7 mouse cellular contexts compared by ENCODE assay signal in genomic region chr4:132883561-132884063, GRCm38 (mm10). TPM values are rescaled to one million over a fixed set of nuclear protein-coding genes. Genes with fewer than 3 reads are reported as not detected.
DNase-seq lines count a peak whose midpoint lies in the region; ATAC-seq and TF ChIP-seq lines count a peak whose summit lies in the region.

No protein-coding gene starts in this region.

- no peak for DNase-seq in testis, postnatal 14 days (ENCODE audit: low spot score)
- DNase-seq in c-Kit-positive CD71-positive TER-119-positive erythroid progenitor cells, embryonic 14.5 days (ENCODE audit: low spot score): peak; percentile 17
- DNase-seq in hindbrain, embryonic 11.5 days (ENCODE audit: low spot score): peak; percentile 31
- no peak for DNase-seq in stomach, postnatal 0 days (ENCODE audit: low spot score)
- no peak for DNase-seq in cerebellum, postnatal 14 days

- WGBS in hindbrain, embryonic 11.5 days: 4% methylated on average over 21 of the region's 21 CpGs
- WGBS in macrophage (ENCODE audit: missing documents): 2% methylated on average over 21 of the region's 21 CpGs
- under 1% methylated on average over 21 of the region's 21 CpGs for WGBS in stomach, postnatal 0 days

- TF ChIP-seq CTCF in testis, adult 2 months (IDR thresholded peaks at IDR 0.05; ENCODE audit: control insufficient read depth, insufficient read depth, insufficient replicate concordance, low read depth, low read length): no peak
- no peak for TF ChIP-seq CTCF in stomach, postnatal 0 days (IDR thresholded peaks at IDR 0.05; ENCODE audit: low read depth)

- H3K27me3 ChIP-seq in testis, adult 2 months (ENCODE audit: control insufficient read depth, insufficient read depth, low read length): no peaks in the 10 kb centered on the region
- H3K27me3 ChIP-seq in hindbrain, embryonic 11.5 days (ENCODE audit: control insufficient read depth, insufficient read depth, low read length): no peaks in the 10 kb centered on the region
- H3K27me3 ChIP-seq in stomach, postnatal 0 days (ENCODE audit: control insufficient read depth, insufficient read depth, low read length): no peaks in the 10 kb centered on the region

- H3K27ac ChIP-seq in testis, adult 2 months (ENCODE audit: control insufficient read depth, insufficient read depth, low read depth, low read length): peak overlapping the region; percentile 76
- peak overlapping the region; percentile 79; the same call in 1 of the 2 replicates for H3K27ac ChIP-seq in hindbrain, embryonic 11.5 days (ENCODE audit: low read depth, low read length)
- H3K27ac ChIP-seq in macrophage: peak overlapping the region; percentile 87
- H3K27ac ChIP-seq in stomach, postnatal 0 days (replicated peaks): peak overlapping the region; percentile 95

- no peak for ATAC-seq in hindbrain, embryonic 11.5 days (ENCODE audit: low FRiP score)
- ATAC-seq in stomach, postnatal 0 days (ENCODE audit: low FRiP score, low TSS enrichment): 0 out of 2 replicates have a peak, but pooled peaks have one; percentile 3

- H3K9ac ChIP-seq in hindbrain, embryonic 11.5 days (ENCODE audit: low read depth, low read length): peak overlapping the region; percentile 86
- peak overlapping the region; percentile 95 for H3K9ac ChIP-seq in stomach, postnatal 0 days (ENCODE audit: low read length)

- peaks cover 5% of the 10 kb centered on the region for H3K4me1 ChIP-seq in testis, adult 2 months (ENCODE audit: control insufficient read depth, insufficient read depth, low read length)
- 0 out of 2 replicates have a peak, but pooled peaks cover 2% of the 10 kb centered on the region for H3K4me1 ChIP-seq in hindbrain, embryonic 11.5 days (replicated peaks; ENCODE audit: control insufficient read depth, insufficient read depth, low read length)
- no peaks in the 10 kb centered on the region for H3K4me1 ChIP-seq in stomach, postnatal 0 days (replicated peaks; ENCODE audit: control insufficient read depth, insufficient read depth)

- H3K36me3 ChIP-seq in testis, adult 2 months (ENCODE audit: control insufficient read depth, insufficient read depth, low read length): no peaks in the 10 kb centered on the region
- no peaks in the 10 kb centered on the region for H3K36me3 ChIP-seq in hindbrain, embryonic 11.5 days (ENCODE audit: control insufficient read depth, insufficient read depth, low read length)
- peaks cover 16% of the 10 kb centered on the region; the same call in 1 of the 2 replicates for H3K36me3 ChIP-seq in macrophage (ENCODE audit: inconsistent target)
- peaks cover 3% of the 10 kb centered on the region; the same call in 1 of the 2 replicates for H3K36me3 ChIP-seq in stomach, postnatal 0 days (ENCODE audit: control insufficient read depth, insufficient read depth, low read length)

- H3K4me2 ChIP-seq in hindbrain, embryonic 11.5 days (replicated peaks; ENCODE audit: low read depth, low read length): peak overlapping the region; percentile 89
- H3K4me2 ChIP-seq in stomach, postnatal 0 days (replicated peaks; ENCODE audit: low read depth): peak overlapping the region; percentile 91

- peaks cover 56% of the 10 kb centered on the region for H3K79me2 ChIP-seq in macrophage (ENCODE audit: inconsistent target)

- no peaks in the 10 kb centered on the region for H3K9me3 ChIP-seq in hindbrain, embryonic 11.5 days (ENCODE audit: control insufficient read depth, low read length)
- H3K9me3 ChIP-seq in stomach, postnatal 0 days (ENCODE audit: control insufficient read depth, low read length): no peaks in the 10 kb centered on the region

- no peak for TF ChIP-seq POLR2A in testis, adult 2 months (IDR thresholded peaks at IDR 0.05; ENCODE audit: control insufficient read depth, low read depth, low read length)

- no peak for TF ChIP-seq EP300 in stomach, postnatal 0 days (optimal IDR thresholded peaks at IDR 0.05)

- peak overlapping the region; percentile 89 for H3K4me3 ChIP-seq in testis, adult 2 months (ENCODE audit: control insufficient read depth, low read depth, low read length)
- H3K4me3 ChIP-seq in hindbrain, embryonic 11.5 days (ENCODE audit: low read depth, low read length): peak overlapping the region; percentile 75
- peak overlapping the region; percentile 77 for H3K4me3 ChIP-seq in macrophage (ENCODE audit: inconsistent target)
- H3K4me3 ChIP-seq in stomach, postnatal 0 days (ENCODE audit: low read depth, low read length): peak overlapping the region; percentile 97

RNA-seq across cellular contexts. Expression of gene Stx12, which starts 0.7 kb away (rescaled TPM):
- 13.7 and 17.7 TPM in 2 replicates for polyA plus RNA-seq in testis, adult 2 months (2012; rRNA removed)
- polyA plus RNA-seq in hindbrain, embryonic 11.5 days (2014; fragmentation: Nextera tagmentation; extraction: Ambion mirVana): 105 and 106 TPM in 2 replicates
- 100 to 1,000 TPM in 24 of 26 experiments, 10 to 100 TPM in 2; 96.5 to 197 (median 127) TPM for total RNA-seq in macrophage (2018; cell fraction: chromatin; rRNA removed)
- total RNA-seq in macrophage (2018; cell fraction: cytosol; rRNA removed): 10 to 100 TPM; 59.8 to 98.5 (median 80.8) TPM
- total RNA-seq in macrophage (2018; cell fraction: nucleus; rRNA removed): 100 to 1,000 TPM in 21 of 26 experiments, 10 to 100 TPM in 5; 75.2 to 176 (median 116) TPM
- 83.0 to 103 TPM (median 89.1 TPM) in 3 replicates for polyA plus RNA-seq in macrophage (2018)
- polyA plus RNA-seq in stomach, postnatal 0 days (2015; fragmentation: Nextera tagmentation; extraction: Ambion mirVana): 56.4 and 56.7 TPM in 2 replicates

RNA-seq across cellular contexts. Expression of gene Fam76a, which starts 38.7 kb away (rescaled TPM):
- 102 and 111 TPM in 2 replicates for polyA plus RNA-seq in testis, adult 2 months (2012; rRNA removed)
- polyA plus RNA-seq in hindbrain, embryonic 11.5 days (2014; fragmentation: Nextera tagmentation; extraction: Ambion mirVana): 29.7 and 31.9 TPM in 2 replicates
- total RNA-seq in macrophage (2018; cell fraction: chromatin; rRNA removed): 10 to 100 TPM; 11.8 to 30.4 (median 22.7) TPM
- 10 to 100 TPM; 32.4 to 54.6 (median 38.8) TPM for total RNA-seq in macrophage (2018; cell fraction: cytosol; rRNA removed)
- total RNA-seq in macrophage (2018; cell fraction: nucleus; rRNA removed): 10 to 100 TPM; 19.3 to 44.5 (median 33.7) TPM
- 29.8 to 49.7 TPM (median 31.3 TPM) in 3 replicates for polyA plus RNA-seq in macrophage (2018)
- polyA plus RNA-seq in stomach, postnatal 0 days (2015; fragmentation: Nextera tagmentation; extraction: Ambion mirVana): 33.3 and 34.3 TPM in 2 replicates

RNA-seq across cellular contexts. Expression of gene Ppp1r8, which starts 40.6 kb away (rescaled TPM):
- polyA plus RNA-seq in testis, adult 2 months (2012; rRNA removed): 19.7 and 21.6 TPM in 2 replicates
- polyA plus RNA-seq in hindbrain, embryonic 11.5 days (2014; fragmentation: Nextera tagmentation; extraction: Ambion mirVana): 87.2 and 114 TPM in 2 replicates
- total RNA-seq in macrophage (2018; cell fraction: chromatin; rRNA removed): 10 to 100 TPM in 22 of 26 experiments, 1 to 10 TPM in 4; 8.5 to 28.9 (median 17.0) TPM
- 10 to 100 TPM in 24 of 26 experiments, 1 to 10 TPM in 2; 9.1 to 26.5 (median 19.4) TPM for total RNA-seq in macrophage (2018; cell fraction: cytosol; rRNA removed)
- total RNA-seq in macrophage (2018; cell fraction: nucleus; rRNA removed): 10 to 100 TPM in 21 of 26 experiments, 1 to 10 TPM in 5; 8.0 to 30.6 (median 14.2) TPM
- polyA plus RNA-seq in macrophage (2018): 19.7 to 37.4 TPM (median 26.3 TPM) in 3 replicates
- polyA plus RNA-seq in stomach, postnatal 0 days (2015; fragmentation: Nextera tagmentation; extraction: Ambion mirVana): 18.7 and 18.9 TPM in 2 replicates

Comparison
In these comparisons a context has a peak if more than half of its experiments do, and no peak if none do; other contexts are left out.
1. DNase-seq: peak in c-Kit-positive CD71-positive TER-119-positive erythroid progenitor cells, embryonic 14.5 days (single experiment) and hindbrain, embryonic 11.5 days (single experiment); none in testis, postnatal 14 days (single experiment), stomach, postnatal 0 days (single experiment) and cerebellum, postnatal 14 days (0 of 2).
2. Peak in every context shown above with its lines, with median percentiles within 50 percentile points of each other: H3K27ac ChIP-seq and H3K4me3 ChIP-seq.